Mouse (Mus musculus) MEL (cell line): Measurements from ENCODE around the gene Pi4ka. TPM values are rescaled to one million over a fixed set of nuclear protein-coding genes. Genes with fewer than 3 reads are reported as not detected.
A peak's percentile ranks its signal among the peaks of the same experiment; 100 is the strongest.

Experiments used
- DNase-seq: peaks from one replicate; pipeline ENCODE4 v3.0.0; 2011; ENCODE audit warnings: low read depth, low spot score
- H3K27ac ChIP-seq: 2 replicates; pipeline ENCODE4 v1.5.1; 2012; ENCODE audit warnings: low read depth, mild to moderate bottlenecking, control low read depth, low read length, moderate library complexity; ENCODE audit not compliant: control insufficient read depth
- H3K27me3 ChIP-seq, 2 experiments: fragments of 150-350 bp in 1 of 2; sonication (generic) in 1 of 2; 2 replicates each; pipeline ENCODE4 v1.6.1; 2012; ENCODE audit warnings: low read length in 2 of 2, mild to moderate bottlenecking in 2 of 2, improper control_type of control experiment in 1 of 2, moderate library complexity in 1 of 2; ENCODE audit not compliant: insufficient read depth in 2 of 2, control insufficient read depth in 1 of 2
- H3K36me3 ChIP-seq, 2 experiments: 2 replicates each; pipeline ENCODE4 v1.6.1; 2012 to 2014; ENCODE audit warnings: low read length in 2 of 2, improper control_type of control experiment in 1 of 2, inconsistent platforms in 1 of 2, mild to moderate bottlenecking in 1 of 2; ENCODE audit not compliant: insufficient read depth in 2 of 2, control insufficient read depth in 1 of 2
- H3K4me1 ChIP-seq, 2 experiments: fragments of 150-350 bp in 1 of 2; sonication (generic) in 1 of 2; 2 replicates each; pipeline ENCODE4 v1.6.1; 2012; ENCODE audit warnings: low read length in 2 of 2, improper control_type of control experiment in 1 of 2, mild to moderate bottlenecking in 1 of 2; ENCODE audit not compliant: insufficient read depth in 2 of 2, control insufficient read depth in 1 of 2
- H3K4me3 ChIP-seq, 2 experiments: fragments of 150-350 bp in 1 of 2; sonication (generic) in 1 of 2; 2 replicates each; pipeline ENCODE4 v1.5.1; 2012; ENCODE audit warnings: low read depth in 2 of 2, low read length in 2 of 2, mild to moderate bottlenecking in 2 of 2, moderate library complexity in 2 of 2, control low read depth in 1 of 2, improper control_type of control experiment in 1 of 2; ENCODE audit not compliant: control insufficient read depth in 1 of 2, insufficient read depth in 1 of 2
- H3K79me2 ChIP-seq: 2 replicates; pipeline ENCODE4 v1.6.1; 2012; ENCODE audit warnings: mild to moderate bottlenecking, low read length, moderate library complexity; ENCODE audit not compliant: control insufficient read depth, poor library complexity, insufficient read depth
- H3K9ac ChIP-seq: 2 replicates; pipeline ENCODE4 v1.6.1; 2012; ENCODE audit warnings: low read depth, mild to moderate bottlenecking, control low read depth, low read length, moderate library complexity; ENCODE audit not compliant: control insufficient read depth, poor library complexity, severe bottlenecking
- H3K9me3 ChIP-seq: fragments of 150-350 bp; sonication (generic); replicated peaks from 2 replicates; pipeline ENCODE4 v1.6.1; 2012; ENCODE audit warnings: mild to moderate bottlenecking, low read length, improper control_type of control experiment, moderate library complexity; ENCODE audit not compliant: insufficient read depth
- BHLHE40 ChIP-seq: IDR thresholded peaks from 2 replicates; pipeline ENCODE4 v1.6.1; 2012; ENCODE audit warnings: low read depth, mild to moderate bottlenecking, inconsistent platforms, low read length, improper control_type of control experiment, borderline replicate concordance
- CHD1 ChIP-seq: IDR thresholded peaks from 2 replicates; pipeline ENCODE4 v1.6.1; 2012; ENCODE audit warnings: low read depth, mild to moderate bottlenecking, inconsistent platforms, low read length, improper control_type of control experiment
- CHD2 ChIP-seq: IDR thresholded peaks from 2 replicates; pipeline ENCODE4 v1.6.1; 2011; ENCODE audit warnings: low read length, improper control_type of control experiment
- CTCF ChIP-seq, 3 experiments: IDR thresholded peaks in 2 of 3; conservative IDR thresholded peaks in 1 of 3; 2 replicates each; pipeline ENCODE4 v1.5.1; 2011 to 2012; ENCODE audit warnings: low read length in 3 of 3, low read depth in 2 of 3, mild to moderate bottlenecking in 2 of 3, improper control_type of control experiment in 1 of 3, inconsistent platforms in 1 of 3, mixed read lengths in 1 of 3, moderate library complexity in 1 of 3; ENCODE audit not compliant: control insufficient read depth in 1 of 3, insufficient read depth in 1 of 3, poor library complexity in 1 of 3, severe bottlenecking in 1 of 3
- E2F4 ChIP-seq: IDR thresholded peaks from 2 replicates; pipeline ENCODE4 v1.6.1; 2011; ENCODE audit warnings: low read depth, low read length, improper control_type of control experiment, borderline replicate concordance
- ELF1 ChIP-seq: IDR thresholded peaks from 2 replicates; pipeline ENCODE4 v1.6.1; 2014; ENCODE audit warnings: low read depth, mild to moderate bottlenecking, inconsistent platforms, low read length, improper control_type of control experiment, moderate library complexity
- EP300 ChIP-seq, 2 experiments: IDR thresholded peaks; 2 replicates each; pipeline ENCODE4 v1.6.1; 2011; ENCODE audit warnings: improper control_type of control experiment in 2 of 2, low read length in 2 of 2, low read depth in 1 of 2, mild to moderate bottlenecking in 1 of 2
- ETS1 ChIP-seq: IDR thresholded peaks from 2 replicates; pipeline ENCODE4 v1.6.1; 2012; ENCODE audit warnings: low read depth, mild to moderate bottlenecking, inconsistent platforms, low read length, improper control_type of control experiment, moderate library complexity
- GATA1 ChIP-seq: IDR thresholded peaks from 2 replicates; pipeline ENCODE4 v1.6.1; 2011; ENCODE audit warnings: low read depth, low read length, improper control_type of control experiment
- HCFC1 ChIP-seq: IDR thresholded peaks from 2 replicates; pipeline ENCODE4 v1.6.1; 2012; ENCODE audit warnings: low read depth, mild to moderate bottlenecking, inconsistent platforms, low read length, improper control_type of control experiment, moderate library complexity
- JUND ChIP-seq: IDR thresholded peaks from 2 replicates; pipeline ENCODE4 v1.6.1; 2011; ENCODE audit warnings: low read depth, mild to moderate bottlenecking, improper control_type of control experiment, low read length
- KAT2A ChIP-seq: conservative IDR thresholded peaks from 2 replicates; pipeline ENCODE4 v1.6.1; 2012; ENCODE audit warnings: low read depth, low read length, improper control_type of control experiment, inconsistent platforms
- MAFK ChIP-seq: IDR thresholded peaks from 2 replicates; pipeline ENCODE4 v1.6.1; 2011; ENCODE audit warnings: low read depth, mild to moderate bottlenecking, low read length, improper control_type of control experiment, borderline replicate concordance
- MAX ChIP-seq: IDR thresholded peaks from 2 replicates; pipeline ENCODE4 v1.6.1; 2011; ENCODE audit warnings: low read length, improper control_type of control experiment
- MAZ ChIP-seq: IDR thresholded peaks from 2 replicates; pipeline ENCODE4 v1.6.1; 2012; ENCODE audit warnings: low read depth, mild to moderate bottlenecking, inconsistent platforms, low read length, improper control_type of control experiment
- MEF2A ChIP-seq: IDR thresholded peaks from 2 replicates; pipeline ENCODE4 v1.6.1; 2014; ENCODE audit warnings: low read depth, mild to moderate bottlenecking, inconsistent platforms, low read length, improper control_type of control experiment; ENCODE audit not compliant: poor library complexity, insufficient replicate concordance, severe bottlenecking; ENCODE audit errors: extremely low read depth
- MXI1 ChIP-seq: IDR thresholded peaks from 2 replicates; pipeline ENCODE4 v1.6.1; 2011; ENCODE audit warnings: mild to moderate bottlenecking, low read depth, low read length, improper control_type of control experiment
- MYB ChIP-seq: IDR thresholded peaks from 2 replicates; pipeline ENCODE4 v1.6.1; 2011; ENCODE audit warnings: mild to moderate bottlenecking, low read depth, low read length, improper control_type of control experiment
- MYC ChIP-seq: IDR thresholded peaks from 2 replicates; pipeline ENCODE4 v1.6.1; 2011; ENCODE audit warnings: low read depth, mild to moderate bottlenecking, low read length, improper control_type of control experiment, moderate library complexity
- NELFE ChIP-seq: IDR thresholded peaks from 2 replicates; pipeline ENCODE4 v1.6.1; 2011; ENCODE audit warnings: low read depth, low read length, improper control_type of control experiment
- NRF1 ChIP-seq: IDR thresholded peaks from 2 replicates; pipeline ENCODE4 v1.6.1; 2014; ENCODE audit warnings: low read depth, mild to moderate bottlenecking, inconsistent platforms, low read length, improper control_type of control experiment, moderate library complexity; ENCODE audit not compliant: poor library complexity, insufficient read depth, severe bottlenecking
- POLR2AphosphoS5 ChIP-seq: IDR thresholded peaks from 2 replicates; pipeline ENCODE4 v1.6.1; 2012; ENCODE audit warnings: low read depth, borderline replicate concordance, mild to moderate bottlenecking, inconsistent platforms, low read length, moderate library complexity, mixed read lengths
- RAD21 ChIP-seq: IDR thresholded peaks from 2 replicates; pipeline ENCODE4 v1.6.1; 2011; ENCODE audit warnings: mild to moderate bottlenecking, low read depth, low read length, improper control_type of control experiment
- SIN3A ChIP-seq: IDR thresholded peaks from 2 replicates; pipeline ENCODE4 v1.6.1; 2012; ENCODE audit warnings: low read length, improper control_type of control experiment, inconsistent platforms
- SMC3 ChIP-seq: IDR thresholded peaks from 2 replicates; pipeline ENCODE4 v1.6.1; 2011; ENCODE audit warnings: low read depth, low read length, improper control_type of control experiment
- TAL1 ChIP-seq: IDR thresholded peaks from 2 replicates; pipeline ENCODE4 v1.6.1; 2012; ENCODE audit warnings: mild to moderate bottlenecking, inconsistent platforms, low read length, moderate library complexity, mixed read lengths
- TBP ChIP-seq: IDR thresholded peaks from 2 replicates; pipeline ENCODE4 v1.8.0; 2011; ENCODE audit warnings: low read depth, low read length, improper control_type of control experiment
- TCF12 ChIP-seq: IDR thresholded peaks from 2 replicates; pipeline ENCODE4 v1.6.1; 2014; ENCODE audit warnings: low read depth, mild to moderate bottlenecking, inconsistent platforms, low read length, improper control_type of control experiment, moderate library complexity
- UBTF ChIP-seq: IDR thresholded peaks from 2 replicates; pipeline ENCODE4 v1.6.1; 2012; ENCODE audit warnings: low read depth, mild to moderate bottlenecking, inconsistent platforms, low read length, improper control_type of control experiment, moderate library complexity, borderline replicate concordance; ENCODE audit not compliant: insufficient read depth
- USF1 ChIP-seq: IDR thresholded peaks from 2 replicates; pipeline ENCODE4 v1.6.1; 2014; ENCODE audit warnings: low read depth, mild to moderate bottlenecking, inconsistent platforms, low read length, improper control_type of control experiment, moderate library complexity
- USF2 ChIP-seq, 2 experiments: IDR thresholded peaks; 2 replicates each; pipeline ENCODE4 v1.6.1; 2011 to 2012; ENCODE audit warnings: improper control_type of control experiment in 2 of 2, low read length in 2 of 2, borderline replicate concordance in 1 of 2, inconsistent platforms in 1 of 2, low read depth in 1 of 2, mild to moderate bottlenecking in 1 of 2; ENCODE audit not compliant: insufficient read depth in 1 of 2
- ZC3H11A ChIP-seq: IDR thresholded peaks from 2 replicates; pipeline ENCODE4 v1.6.1; 2012; ENCODE audit warnings: low read depth, mild to moderate bottlenecking, inconsistent platforms, low read length, improper control_type of control experiment
- ZKSCAN1 ChIP-seq: IDR thresholded peaks from 2 replicates; pipeline ENCODE4 v1.6.1; 2012; ENCODE audit warnings: low read depth, mild to moderate bottlenecking, inconsistent platforms, low read length, improper control_type of control experiment, moderate library complexity
- ZMIZ1 ChIP-seq: IDR thresholded peaks from 2 replicates; pipeline ENCODE4 v1.6.1; 2012; ENCODE audit warnings: low read depth, mild to moderate bottlenecking, inconsistent platforms, low read length, improper control_type of control experiment, moderate library complexity
- ZNF384 ChIP-seq: IDR thresholded peaks from 2 replicates; pipeline ENCODE4 v1.6.1; 2012; ENCODE audit warnings: low read depth, mild to moderate bottlenecking, inconsistent platforms, low read length, improper control_type of control experiment
- polyA plus RNA-seq, 2 experiments: library from polyadenylated mRNA; stranded (reverse) in 1 of 2; unstranded in 1 of 2; fragments of >175 nt in 1 of 2; fragments of >200 nt in 1 of 2; gene quantifications; 2 replicates each; pipeline versions ENCODE4 v1.2.1 to v1.2.4; 2012; ENCODE audit warnings: low replicate concordance in 2 of 2, low read depth in 1 of 2; ENCODE audit not compliant: insufficient read length in 2 of 2, insufficient read depth in 1 of 2, missing spikeins in 1 of 2
- total RNA-seq: library from RNA; depleted of rRNA; stranded (reverse); fragments of 300-350 nt; gene quantifications from 2 replicates; pipeline ENCODE4 v1.2.3, GENCODE M21; 2012

Gene Pi4ka
- total and polyA plus RNA-seq, 3 experiments = 25.0 to 286 (median 73.1) TPM

- peak overlapping the region; percentile 19 to 29 for H3K4me3 ChIP-seq
- H3K27me3 ChIP-seq = no peaks in the 10 kb centered on the region
- peaks cover 0 to 52% of the 10 kb centered on the region in 2 experiments; a peak in 3 of 4 replicates for H3K36me3 ChIP-seq
- H3K27ac ChIP-seq = peak overlapping the region; percentile 97
- peak overlapping the region; percentile 64 for H3K9ac ChIP-seq
- DNase-seq = peak; percentile 91
- no peaks in the 10 kb centered on the region for H3K9me3 ChIP-seq
- peaks cover 20% of the 10 kb centered on the region for H3K79me2 ChIP-seq
- peaks cover 36 to 63% of the 10 kb centered on the region in 2 experiments for H3K4me1 ChIP-seq
- peak; percentile 31; the same call in 1 of the 2 replicates for TF ChIP-seq ZKSCAN1
- peak; percentile 82; the same call in 1 of the 2 replicates for TF ChIP-seq BHLHE40
- no peak for TF ChIP-seq USF2 (IDR thresholded peaks at IDR 0.05; ENCODE audit: borderline replicate concordance in 1 of 2, insufficient read depth in 1 of 2, low read depth in 1 of 2, low read length in 2 of 2)
- peak; percentile 80 for TF ChIP-seq MYB
- TF ChIP-seq CTCF (IDR thresholded peaks at IDR 0.05 in 2 of 3, conservative IDR thresholded peaks at IDR 0.05 in 1 of 3; ENCODE audit: control insufficient read depth in 1 of 3, insufficient read depth in 1 of 3, low read depth in 2 of 3, low read length in 3 of 3, poor library complexity in 1 of 3, severe bottlenecking in 1 of 3) = no peak
- 0 out of 2 replicates have a peak, but pooled peaks have one; percentile 87 for TF ChIP-seq CHD1
- TF ChIP-seq SIN3A = peak; percentile 85
- TF ChIP-seq HCFC1 = peak; percentile 64
- TF ChIP-seq NELFE = no peak; the same call in 1 of the 2 replicates
- peak; percentile 53 for TF ChIP-seq USF1
- peak; percentile 80 for TF ChIP-seq CHD2
- no peak for TF ChIP-seq MEF2A
- TF ChIP-seq TCF12 = peak; percentile 99
- no peak; the same call in 1 of the 2 replicates for TF ChIP-seq ZC3H11A
- TF ChIP-seq GATA1 = peak; percentile 100
- 0 out of 2 replicates have a peak, but pooled peaks have one; percentile 48 for TF ChIP-seq UBTF
- TF ChIP-seq MAX = peak; percentile 13; the same call in 1 of the 2 replicates
- peak; percentile 90 for TF ChIP-seq ZMIZ1
- no peak for TF ChIP-seq POLR2AphosphoS5
- TF ChIP-seq MAZ = peak; percentile 99
- TF ChIP-seq ETS1 = peak; percentile 98
- no peak for TF ChIP-seq NRF1
- TF ChIP-seq TAL1 = peak; percentile 96
- peak; percentile 79 for TF ChIP-seq MYC
- peak; percentile 25; the same call in 1 of the 2 replicates for TF ChIP-seq ZNF384
- no peak for TF ChIP-seq RAD21
- TF ChIP-seq MAFK = peak; percentile 85
- peak; percentile 54; the same call in 1 of the 2 replicates for TF ChIP-seq ELF1
- TF ChIP-seq SMC3 = no peak
- TF ChIP-seq JUND = peak; percentile 57; the same call in 1 of the 2 replicates
- peak; percentile 72 for TF ChIP-seq TBP
- peak; percentile 99 for TF ChIP-seq EP300 (IDR thresholded peaks at IDR 0.05; ENCODE audit: low read depth in 1 of 2, low read length in 2 of 2)
- TF ChIP-seq E2F4 = no peak
- peak; percentile 65; the same call in 1 of the 2 replicates for TF ChIP-seq MXI1
- 0 out of 2 replicates have a peak, but pooled peaks have one; percentile 34 for TF ChIP-seq KAT2A
Observed at GRCm38 (mm10) chr16:17252086-17252726, 153.9 kb downstream of the Pi4ka start.
